Mouse (Mus musculus) spleen, postnatal 14 days (tissue): Measurements from ENCODE around the gene Hnrnpu.
A peak's percentile ranks its signal among the peaks of the same experiment; 100 is the strongest.
"Not testable (repeated sequence)": the region's sequence is repeated elsewhere in the genome, so short reads cannot be mapped to it uniquely, and the experiment has no call there.

Source experiments
- DNase-seq, 2 experiments: peaks; one replicate each; pipeline ENCODE4 v3.0.0; 2021 to 2022; ENCODE audit warnings: low spot score in 2 of 2

The Hnrnpu gene

DNA sequence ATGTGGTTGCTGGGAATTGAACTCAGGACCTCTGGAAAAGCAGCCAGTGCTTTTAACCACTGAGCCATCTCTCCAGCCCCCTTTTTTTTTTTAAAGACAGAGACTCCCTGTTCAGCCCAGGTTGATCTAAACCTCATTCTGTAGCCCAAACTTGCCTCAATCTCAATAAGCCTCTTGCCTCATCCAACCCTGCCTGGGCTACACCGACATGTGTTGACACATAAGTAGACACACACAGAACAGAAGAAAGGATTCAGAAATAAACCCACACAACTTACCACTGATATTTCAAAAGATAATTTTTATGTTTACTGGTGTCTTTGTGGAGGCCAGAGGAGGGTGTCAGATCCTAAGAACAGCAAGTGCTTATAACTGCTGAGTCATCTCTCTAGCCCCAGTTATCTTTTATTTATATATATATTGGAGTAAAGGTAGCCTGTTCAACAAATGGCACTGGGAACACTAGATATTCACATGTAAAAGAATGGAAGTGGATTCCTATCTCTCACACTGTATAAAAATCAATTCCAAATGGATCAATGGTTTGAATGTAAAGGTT, 24.5 kb downstream of the Hnrnpu start:
- DNase-seq: no peak

DNA sequence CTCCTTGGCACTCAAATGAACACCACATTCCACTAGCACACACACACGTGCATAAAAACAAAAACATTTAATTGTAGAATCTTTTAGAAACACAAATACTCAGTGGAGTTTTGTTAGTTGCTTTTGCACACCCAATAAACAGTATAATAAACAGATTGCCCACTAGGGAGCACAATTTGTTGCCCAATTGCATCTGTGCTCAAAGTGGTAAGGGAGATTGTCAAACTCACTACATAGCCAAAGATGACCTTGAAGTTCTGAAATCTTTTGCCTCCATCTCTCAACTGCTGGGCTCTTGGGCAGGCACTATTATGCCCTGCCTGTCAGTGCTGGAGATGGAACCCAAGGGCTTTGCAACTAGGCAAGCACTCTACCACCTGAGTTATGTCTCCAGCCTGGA, 27.5 kb downstream of the Hnrnpu start:
- DNase-seq: no peak

DNA sequence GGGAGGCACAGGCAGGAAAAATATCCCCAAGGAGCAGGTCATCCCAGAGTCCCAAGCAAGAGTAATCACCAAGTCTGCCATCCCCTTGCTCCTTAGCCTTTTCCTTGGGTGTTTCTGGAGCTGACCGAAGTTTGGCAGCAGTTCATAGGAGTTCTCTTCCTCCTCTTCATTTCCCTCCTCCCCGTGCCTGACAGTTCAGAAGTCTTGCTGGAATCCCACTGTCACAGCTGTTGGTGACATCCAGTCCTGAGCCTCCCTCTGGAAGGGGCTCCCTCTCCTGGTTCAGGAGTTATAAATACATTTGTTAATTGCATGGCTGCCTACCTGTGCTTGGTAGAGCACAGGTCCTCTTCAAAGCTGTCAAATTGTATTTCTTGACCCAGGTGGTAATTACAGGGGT, 28.1 kb downstream of the Hnrnpu start:
- no peak for DNase-seq

DNA sequence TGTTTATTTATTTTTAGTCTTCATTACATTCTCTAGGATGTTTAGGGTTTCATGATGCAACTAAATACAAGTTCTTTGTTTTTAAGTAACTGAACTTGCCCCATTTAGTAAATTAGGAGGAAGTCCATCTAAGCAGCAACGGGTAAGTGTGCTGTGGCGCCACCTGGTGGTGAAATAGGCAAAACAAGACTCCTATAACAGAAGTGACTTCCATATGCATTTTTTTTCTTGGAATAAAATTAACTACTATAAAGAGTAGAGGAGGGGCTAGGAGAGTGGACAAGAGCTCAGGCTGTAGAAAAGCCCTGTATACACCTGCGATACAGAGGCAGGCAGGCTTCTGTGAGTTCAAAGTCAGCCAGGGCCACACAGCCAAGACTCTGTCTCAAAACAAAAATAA, 34.2 kb downstream of the Hnrnpu start:
- peak; percentile 40 to 69 for DNase-seq

DNA sequence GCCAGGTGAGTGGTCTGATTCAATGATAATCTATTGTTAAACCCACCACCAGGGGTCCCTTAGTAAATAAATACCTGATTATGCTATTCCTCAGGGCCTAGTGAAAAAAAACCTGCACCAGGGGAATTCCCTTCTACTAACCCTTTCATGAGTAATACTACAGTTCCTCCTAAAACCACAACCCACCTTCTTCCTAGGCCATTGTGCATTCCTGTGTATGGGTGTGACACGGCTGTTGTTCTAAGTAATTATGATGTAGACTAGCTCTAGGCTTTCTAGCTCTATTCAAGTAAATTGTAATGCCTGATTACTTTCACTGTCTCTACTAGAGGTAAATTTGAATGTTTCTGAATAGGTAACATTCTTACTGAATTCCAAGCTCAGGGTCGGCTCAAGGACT, 36.3 kb downstream of the Hnrnpu start:
- not testable (repeated sequence) for DNase-seq

DNA sequence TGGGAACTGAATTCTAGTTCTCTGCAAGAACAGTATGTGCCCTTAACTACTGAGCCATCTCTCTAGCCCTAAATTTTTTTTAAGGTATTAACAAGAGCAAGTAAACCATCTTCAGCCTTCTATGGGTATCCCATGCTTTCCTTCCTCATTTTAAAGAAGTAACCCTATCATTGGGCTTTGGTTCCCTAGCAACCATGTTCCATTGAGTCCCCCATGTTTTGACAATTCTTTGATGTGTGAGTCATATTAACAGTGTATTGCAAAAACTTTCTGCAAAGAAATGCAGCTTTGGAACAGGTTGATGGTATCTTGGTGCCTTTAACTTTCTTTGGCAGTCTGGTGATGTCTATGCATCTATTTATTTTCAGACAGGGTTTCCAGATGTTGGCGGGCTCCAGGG, 43.5 kb downstream of the Hnrnpu start:
- no peak for DNase-seq

DNA sequence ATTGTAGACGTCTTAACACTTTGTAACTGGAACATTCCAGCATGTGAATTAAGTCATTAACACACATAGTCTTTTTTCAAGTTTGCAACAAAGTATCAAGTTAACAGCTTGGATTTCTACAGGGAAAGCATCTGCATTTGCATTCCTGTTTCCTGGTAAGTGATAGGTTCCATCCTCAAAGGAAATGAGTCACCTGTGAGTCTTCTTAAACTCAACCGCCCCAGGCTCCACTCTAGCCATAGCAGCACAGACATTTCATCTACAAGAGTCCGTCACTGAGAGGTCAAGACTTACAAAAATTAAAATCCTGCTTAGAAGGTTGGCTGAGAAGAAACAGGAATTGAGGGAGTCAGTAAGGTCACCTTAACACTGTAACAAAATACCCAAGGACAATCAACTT, 45.9 kb downstream of the Hnrnpu start:
- DNase-seq: no peak

DNA sequence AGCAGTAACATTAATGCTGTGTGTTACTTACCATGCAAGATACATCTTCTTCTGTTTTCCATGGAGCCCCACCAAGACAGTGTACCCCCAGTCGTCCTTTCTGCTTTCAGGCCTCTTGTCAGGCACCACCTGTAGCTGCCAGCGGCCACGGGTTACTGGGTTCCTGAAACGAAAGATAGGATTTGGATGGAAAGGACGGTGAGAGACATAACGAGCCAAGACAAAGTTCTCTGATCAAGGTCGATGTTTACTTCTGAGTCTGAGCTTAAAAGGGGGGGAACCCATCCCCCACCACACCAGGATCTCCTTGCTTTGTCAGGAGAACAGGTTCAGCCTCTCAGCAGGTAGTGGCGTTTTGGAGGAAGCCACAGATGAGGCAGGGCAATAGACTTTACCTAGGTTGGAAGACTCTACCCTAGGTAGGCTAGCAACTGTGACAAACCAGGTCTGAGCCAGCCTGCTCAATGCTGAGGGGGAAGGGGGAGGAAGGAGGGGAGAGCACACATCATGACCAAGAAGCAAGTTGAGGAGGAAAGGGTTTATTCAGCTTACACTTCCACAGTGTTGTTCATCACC, 49.9 kb downstream of the Hnrnpu start:
- no peak for DNase-seq

DNA sequence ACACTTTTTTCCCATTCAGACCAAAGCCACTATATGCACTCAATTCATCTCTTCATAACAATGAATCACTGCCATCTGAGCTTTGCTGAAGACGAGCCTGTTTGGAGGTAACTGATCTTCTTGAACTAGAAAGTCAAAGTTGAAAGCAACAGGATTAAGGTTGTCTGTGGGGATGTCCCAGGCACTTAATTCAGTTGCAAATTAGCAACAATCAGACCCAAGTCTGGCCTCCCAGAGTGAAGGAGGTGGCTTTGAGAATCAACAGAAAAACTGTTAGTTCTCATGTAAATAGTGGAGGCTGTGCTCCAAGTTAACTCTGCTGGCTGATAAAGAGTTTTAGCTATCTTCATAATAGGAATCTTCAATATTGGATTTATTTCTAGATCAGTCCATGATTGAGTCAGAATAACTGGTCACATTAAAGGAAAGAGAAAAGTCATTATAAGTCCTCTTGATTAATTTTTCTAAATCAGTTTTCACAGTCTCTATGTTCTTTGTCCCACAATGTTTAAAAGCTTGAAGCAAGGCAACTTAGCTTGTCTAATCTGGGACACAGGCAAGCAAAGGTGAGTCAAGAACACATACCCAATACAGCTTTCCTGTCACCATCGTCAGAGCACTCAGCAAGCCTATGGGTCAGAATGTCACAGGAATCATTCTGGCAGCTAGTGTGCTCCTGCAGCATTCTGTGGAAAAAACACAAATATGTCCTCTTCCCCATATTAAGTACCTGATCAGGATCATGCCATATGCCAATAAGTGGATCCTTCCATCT, 53.5 kb downstream of the Hnrnpu start:
- DNase-seq: no peak

DNA sequence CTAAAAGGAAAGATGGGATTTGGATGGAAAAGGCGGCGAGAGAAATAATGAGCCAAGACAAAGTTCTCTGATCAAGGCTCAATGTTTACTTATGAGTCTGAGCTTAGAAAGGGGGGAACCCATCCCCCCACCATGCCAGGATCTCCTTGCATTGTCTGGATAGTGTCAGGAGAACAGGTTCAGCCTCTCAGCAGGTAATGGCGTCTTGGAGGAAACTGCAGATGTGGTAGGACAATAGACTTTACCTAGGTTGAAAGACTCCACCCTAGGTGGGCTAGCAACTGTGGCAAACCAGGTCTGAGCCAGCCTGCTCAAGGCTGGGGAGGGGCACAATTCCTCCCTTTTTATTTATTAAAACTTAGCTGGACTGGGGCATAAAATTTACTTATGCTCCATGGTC, 54.3 kb downstream of the Hnrnpu start:
- DNase-seq: not testable (repeated sequence)

DNA sequence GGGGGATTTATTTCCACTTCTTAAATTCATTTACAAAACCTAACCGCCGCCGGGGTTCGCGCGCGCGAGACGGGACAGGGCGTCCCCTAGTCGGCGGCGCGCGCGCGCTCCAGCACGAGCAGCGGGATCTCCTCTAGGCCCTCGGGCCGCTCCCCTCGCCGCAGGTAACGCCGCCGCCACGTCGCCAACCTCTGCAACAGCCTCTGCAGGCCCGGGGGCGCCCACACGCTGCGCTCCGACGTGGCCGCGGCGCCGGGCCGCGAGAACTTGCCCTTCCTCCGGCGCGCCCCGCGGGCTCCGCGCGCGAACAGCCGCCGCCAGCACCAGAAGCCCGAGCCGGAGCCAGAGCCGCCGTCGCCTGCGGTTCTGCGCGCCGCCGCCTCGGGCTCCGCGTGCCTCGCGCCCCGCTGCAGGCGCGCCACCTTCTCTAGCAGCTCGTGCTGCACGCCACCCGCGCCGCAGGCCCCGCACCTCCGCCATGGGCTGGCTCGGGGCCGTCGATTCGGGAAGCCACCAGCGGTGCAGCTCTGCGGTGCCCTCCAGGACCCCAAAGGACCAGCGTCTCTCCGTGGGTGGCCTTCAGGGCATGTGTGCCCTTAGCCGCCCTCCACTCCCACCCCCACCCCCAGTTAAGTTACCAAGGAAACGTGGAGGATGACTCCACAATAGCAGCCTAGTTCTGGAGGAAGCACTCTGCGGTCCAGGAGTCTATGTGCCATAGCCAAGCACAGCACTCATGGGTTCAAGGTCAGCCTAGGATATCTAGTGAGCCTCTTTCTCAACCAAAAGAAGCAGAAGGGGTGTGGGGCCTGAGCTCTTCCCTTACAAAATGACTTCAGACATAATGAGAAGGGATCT, 61.3 kb downstream of the Hnrnpu start:
- DNase-seq: peak in 1 of 2 experiments; percentile 4

DNA sequence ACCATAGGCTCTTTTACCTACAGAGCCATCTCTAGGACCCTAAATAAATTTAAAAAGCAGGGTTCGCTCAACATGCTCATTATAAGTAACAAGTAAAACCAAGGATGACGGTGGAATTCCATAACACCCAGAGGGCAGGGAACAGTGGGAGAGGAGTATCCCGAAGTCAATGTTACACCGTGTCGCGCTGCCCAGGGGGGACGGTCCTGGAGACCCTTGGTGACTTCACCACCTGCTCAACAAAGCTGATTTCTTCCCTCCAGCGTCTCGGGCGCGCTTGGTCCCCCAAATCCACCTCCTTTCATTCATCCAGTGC, 61.9 kb downstream of the Hnrnpu start:
- DNase-seq: no peak

DNA sequence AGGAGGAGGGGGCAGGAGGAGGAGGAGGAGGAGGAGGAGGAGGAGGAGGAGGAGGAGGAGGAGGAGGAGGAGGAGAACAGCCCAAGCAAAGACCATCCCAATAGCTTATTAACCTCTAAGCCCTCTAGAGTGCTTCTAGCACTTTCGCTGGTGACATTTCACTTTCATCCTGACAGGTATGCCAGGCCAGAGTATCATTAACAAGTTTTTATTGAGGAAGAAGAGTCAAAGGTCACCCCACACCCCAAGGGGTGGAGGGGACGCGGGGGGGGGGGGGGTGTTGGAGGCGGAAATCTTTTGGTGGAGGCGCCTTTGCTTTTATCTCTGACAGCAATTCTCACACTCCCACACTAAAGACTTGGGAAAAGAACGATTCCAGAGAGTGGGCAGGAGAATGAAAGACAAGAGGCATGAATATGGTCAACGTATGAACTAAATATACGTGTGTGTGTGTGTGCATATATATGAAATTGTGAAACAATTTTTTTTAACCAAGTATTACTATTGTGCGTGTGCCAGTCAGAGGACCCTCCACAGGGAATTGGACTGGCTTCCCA, 62.3 kb downstream of the Hnrnpu start:
- DNase-seq: no peak
